Mouse (Mus musculus): Measurements from ENCODE around the gene Mast4.

Gene Mast4

DNA sequence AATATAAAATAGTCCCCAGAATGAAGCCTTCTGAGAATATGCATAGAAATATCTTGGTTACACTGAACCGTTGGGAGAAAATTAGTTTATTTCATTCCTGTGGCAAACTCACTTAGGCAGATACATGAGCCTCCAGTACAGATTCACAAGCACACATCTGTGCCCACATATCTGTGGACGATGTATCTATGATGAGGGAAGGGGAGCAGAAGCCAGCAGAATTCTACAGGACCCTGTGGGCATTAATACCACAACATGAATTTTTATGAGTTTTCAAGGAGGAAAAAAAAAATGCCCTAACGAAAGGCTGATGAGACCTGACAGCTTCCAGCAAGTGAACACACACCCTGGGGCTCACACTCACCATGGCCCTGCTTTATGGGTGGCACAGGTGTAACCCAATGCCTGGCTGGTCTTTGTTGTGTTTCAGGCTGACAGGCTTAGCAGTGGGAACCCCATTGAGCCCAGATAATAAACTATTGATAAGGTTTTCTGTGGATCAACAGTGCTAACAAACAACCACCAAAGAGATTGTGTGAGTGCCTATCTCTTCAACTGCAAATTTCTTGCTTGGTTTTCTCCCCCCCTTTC, 17.4 kb downstream of the Mast4 start:
- DNase-seq (ENCODE audit: low read depth, low spot score): no peak

GRCm38 (mm10) chr13:103315113-103315708, 19.1 kb downstream of the Mast4 start:
- DNase-seq (ENCODE audit: low read depth, low spot score): no peak

DNA sequence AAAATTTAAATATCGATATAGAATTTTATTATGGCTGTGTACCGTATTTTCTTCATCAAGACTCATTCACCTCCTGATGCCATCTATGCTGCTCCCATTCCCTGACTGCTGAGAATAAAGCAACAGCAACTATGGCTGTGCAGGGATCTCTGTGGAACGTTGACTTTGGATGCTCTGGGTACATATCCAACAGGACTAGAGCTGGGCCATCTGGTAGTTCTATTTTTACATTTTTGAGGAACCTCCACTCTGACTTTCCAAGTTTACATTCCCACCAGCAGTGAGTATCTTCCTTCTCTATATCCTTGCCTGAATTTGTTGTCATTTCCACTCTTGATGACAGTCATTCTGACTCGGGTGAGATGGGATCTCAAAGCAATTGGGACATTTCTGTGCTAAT, 26.0 kb downstream of the Mast4 start:
- DNase-seq (ENCODE audit: low read depth, low spot score): peak; percentile 65

GRCm38 (mm10) chr13:103303826-103304225, 30.5 kb downstream of the Mast4 start:
- no peak for DNase-seq (ENCODE audit: low read depth, low spot score)

DNA sequence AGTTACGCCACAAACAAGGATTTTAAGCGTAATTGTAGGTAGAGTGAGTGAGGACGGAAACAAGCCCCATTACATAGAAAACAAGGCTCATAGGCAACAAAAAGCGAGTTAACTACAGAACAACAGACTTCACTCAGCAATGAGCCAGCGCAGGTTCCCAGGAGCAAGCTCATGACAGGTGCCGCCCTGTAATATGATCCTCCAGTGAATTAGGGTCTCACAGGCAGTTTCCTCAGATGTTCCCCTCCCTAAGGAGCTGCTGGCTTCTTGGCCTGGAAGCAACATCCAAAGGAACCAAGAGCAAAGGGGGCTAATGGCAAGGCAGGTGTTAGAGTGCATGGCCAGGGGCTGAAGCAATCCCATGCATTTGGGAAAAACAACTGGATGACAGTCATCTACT, 31.8 kb downstream of the Mast4 start:
- no peak for DNase-seq (ENCODE audit: low read depth, low spot score)

- DNase-seq (ENCODE audit: low read depth, low spot score): no peak
Observed at GRCm38 (mm10) chr13:103302077-103302476, 32.2 kb downstream of the Mast4 start.

DNA sequence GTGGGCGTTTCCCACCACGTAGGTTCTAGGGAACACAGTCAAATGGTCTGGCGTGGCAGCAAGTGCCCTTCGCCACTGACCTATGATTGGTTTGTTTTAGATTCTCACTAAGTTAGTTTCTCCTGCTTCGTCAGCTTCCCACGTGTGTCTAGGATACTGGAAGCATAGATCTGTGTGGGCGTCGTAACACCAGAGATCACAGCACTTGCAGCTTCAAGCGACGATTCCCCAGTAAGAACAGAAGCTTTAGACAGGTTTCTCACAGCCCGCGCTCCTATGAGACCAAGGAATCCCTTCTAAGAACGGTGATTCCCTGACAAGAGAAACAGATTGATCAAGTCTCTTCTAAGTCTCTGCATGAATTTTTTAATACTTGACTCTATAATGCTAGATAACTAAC, 39.9 kb downstream of the Mast4 start:
- DNase-seq (ENCODE audit: low read depth, low spot score): peak; percentile 63

DNA sequence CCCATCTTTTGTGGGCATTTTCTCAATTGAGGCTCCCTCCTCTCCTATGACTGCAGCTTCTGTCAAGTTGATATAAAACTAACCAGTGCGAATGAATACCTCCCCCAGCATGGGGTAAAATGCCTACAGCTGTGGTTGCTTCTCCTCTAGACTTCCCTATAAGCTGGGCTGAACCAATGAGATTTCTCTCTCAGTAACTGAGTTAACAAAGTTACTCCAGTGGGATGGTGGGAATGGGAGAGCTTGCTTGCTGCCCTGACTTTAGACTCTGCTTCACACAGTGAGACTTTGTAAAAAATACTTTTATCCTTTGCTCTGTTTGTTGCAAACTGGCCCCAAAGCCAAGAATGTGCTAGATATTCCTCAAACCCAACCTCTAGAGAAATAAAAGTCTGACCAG, 41.2 kb downstream of the Mast4 start:
- no peak for DNase-seq (ENCODE audit: low read depth, low spot score)

GRCm38 (mm10) chr13:103291098-103291497, 43.2 kb downstream of the Mast4 start:
- no peak for DNase-seq (ENCODE audit: low read depth, low spot score)

DNA sequence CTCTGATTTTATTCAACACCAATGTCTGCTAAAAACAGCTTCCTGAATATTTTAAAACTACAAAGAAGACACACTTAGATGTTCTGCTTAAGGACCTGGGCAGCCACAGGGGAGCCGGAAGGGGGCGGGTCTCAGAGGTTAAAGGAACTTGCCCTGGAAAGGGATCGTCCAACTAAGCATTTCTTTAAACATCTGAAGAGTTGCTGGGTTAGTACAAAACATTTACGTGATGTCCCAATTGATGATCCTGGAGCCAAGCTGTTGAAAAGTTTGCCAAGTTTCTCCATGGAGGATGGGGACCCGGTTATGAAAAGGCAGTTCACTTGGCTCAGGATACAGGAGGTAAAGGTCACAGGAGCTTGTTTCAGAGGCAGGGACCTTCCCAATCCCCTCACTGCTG, 48.5 kb downstream of the Mast4 start:
- DNase-seq (ENCODE audit: low read depth, low spot score): no peak

GRCm38 (mm10) chr13:103285036-103285435, 49.3 kb downstream of the Mast4 start:
- DNase-seq (ENCODE audit: low read depth, low spot score): peak; percentile 63

DNA sequence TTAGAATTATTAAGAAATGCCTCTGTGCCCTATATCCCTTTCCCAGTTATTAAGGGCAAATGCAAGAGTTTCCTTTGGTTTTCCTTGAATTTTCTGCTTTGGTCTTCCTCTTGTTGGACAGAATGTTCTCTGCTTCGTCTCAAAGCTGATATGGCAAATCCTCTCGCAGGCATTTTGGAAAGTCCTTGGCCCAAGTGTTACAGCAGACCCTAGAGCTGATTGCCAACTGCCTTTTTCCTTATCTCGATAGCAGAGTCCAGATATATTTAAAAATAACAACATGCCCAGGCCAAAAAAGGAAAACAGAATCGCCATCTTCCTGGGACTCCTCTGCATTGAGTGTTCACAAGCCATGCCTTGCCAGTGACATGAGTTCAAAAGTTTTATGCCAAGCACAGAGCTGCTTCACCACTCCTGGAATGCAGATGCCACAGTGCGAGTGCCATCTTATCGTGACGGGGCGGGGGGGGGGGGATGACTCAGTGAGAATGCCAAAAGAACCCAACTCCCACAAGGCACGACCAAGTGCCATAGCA, 63.4 kb downstream of the Mast4 start:
- DNase-seq (ENCODE audit: low read depth, low spot score): no peak

GRCm38 (mm10) chr13:103262707-103263106, 71.6 kb downstream of the Mast4 start:
- no peak for DNase-seq (ENCODE audit: low read depth, low spot score)

GRCm38 (mm10) chr13:103262061-103262460, 72.2 kb downstream of the Mast4 start:
- DNase-seq (ENCODE audit: low read depth, low spot score): no peak

DNA sequence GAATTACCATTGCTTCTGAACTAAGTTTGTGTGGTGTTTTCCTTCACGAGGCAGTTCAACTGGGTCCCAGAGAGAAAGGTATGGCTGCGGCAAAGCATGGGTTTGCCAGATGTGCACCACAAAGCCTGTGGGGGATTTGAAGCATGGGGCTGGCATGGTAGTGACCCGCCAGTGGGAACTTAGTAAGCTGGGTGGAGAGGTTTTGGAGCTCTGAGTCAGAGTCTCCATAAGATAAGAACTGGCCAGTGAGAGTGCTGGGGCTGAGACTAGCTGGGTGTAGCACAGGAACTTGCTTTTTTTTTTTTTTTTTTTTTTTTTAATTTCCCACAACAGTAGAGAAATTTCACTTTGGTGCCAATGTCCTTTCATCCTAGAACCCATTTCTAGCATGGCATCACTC, 73.9 kb downstream of the Mast4 start:
- DNase-seq (ENCODE audit: low read depth, low spot score): no peak

DNA sequence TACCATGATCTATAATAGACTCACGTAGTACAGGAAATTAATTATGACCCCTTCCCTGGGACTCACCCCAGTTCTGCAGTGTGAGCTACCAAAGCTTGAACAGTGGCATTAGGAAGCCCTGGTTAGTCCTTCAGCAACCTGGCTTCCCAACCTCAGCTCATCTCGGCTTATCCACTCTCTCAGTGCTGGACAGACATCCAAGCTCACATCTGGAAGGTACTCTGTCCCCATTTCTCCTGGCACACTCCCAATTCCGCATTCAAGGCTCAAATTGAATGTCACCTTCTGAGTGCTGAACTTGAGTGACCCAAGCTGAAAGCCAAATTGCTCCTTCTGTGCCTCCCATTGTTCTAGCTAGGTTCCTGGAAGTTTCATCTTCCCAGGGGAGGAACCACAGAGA, 76.2 kb downstream of the Mast4 start:
- no peak for DNase-seq (ENCODE audit: low read depth, low spot score)

- no peak for DNase-seq (ENCODE audit: low read depth, low spot score)
Observed at GRCm38 (mm10) chr13:103254861-103255260, 79.4 kb downstream of the Mast4 start.

GRCm38 (mm10) chr13:103253077-103253476, 81.2 kb downstream of the Mast4 start:
- DNase-seq (ENCODE audit: low read depth, low spot score): no peak

- DNase-seq (ENCODE audit: low read depth, low spot score): no peak
Observed at GRCm38 (mm10) chr13:103248102-103249054, 85.9 kb downstream of the Mast4 start.

DNA sequence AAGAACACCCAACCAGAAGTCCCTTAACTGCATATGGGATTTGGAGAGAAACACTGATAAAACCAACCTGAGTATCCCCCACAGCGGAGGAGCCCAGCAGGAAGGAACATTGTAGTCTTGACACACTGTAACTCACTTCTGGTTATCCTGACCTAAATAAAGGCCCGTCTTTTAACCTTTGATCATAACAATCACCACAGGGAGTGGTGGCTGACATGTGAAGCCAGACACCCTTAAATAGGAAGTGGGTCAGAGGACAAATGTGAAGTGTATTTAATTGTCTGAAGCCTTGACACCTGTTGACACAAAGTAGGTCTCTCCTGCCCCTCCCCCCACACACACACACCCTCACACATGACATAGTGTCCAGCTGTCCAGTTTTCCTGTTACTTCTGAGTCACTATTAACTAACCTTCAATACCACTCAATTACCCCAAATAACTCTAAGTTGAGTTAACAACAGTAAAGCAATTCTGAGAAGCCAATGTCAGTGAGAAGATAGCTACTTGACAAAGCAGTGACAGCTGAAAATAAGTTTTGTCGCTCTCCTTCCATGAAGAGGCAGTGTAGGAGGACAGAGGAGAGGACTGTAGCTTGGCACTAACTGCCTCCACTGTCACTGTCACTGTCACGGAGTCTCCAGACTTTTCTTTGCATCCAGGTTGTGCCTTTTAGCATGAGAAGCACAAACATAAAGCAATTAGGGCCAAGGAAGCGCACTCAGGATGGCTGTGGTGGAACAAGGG, 87.2 kb downstream of the Mast4 start:
- no peak for DNase-seq (ENCODE audit: low read depth, low spot score)

- DNase-seq (ENCODE audit: low read depth, low spot score): no peak
Observed at GRCm38 (mm10) chr13:103245431-103245830, 88.9 kb downstream of the Mast4 start.

DNA sequence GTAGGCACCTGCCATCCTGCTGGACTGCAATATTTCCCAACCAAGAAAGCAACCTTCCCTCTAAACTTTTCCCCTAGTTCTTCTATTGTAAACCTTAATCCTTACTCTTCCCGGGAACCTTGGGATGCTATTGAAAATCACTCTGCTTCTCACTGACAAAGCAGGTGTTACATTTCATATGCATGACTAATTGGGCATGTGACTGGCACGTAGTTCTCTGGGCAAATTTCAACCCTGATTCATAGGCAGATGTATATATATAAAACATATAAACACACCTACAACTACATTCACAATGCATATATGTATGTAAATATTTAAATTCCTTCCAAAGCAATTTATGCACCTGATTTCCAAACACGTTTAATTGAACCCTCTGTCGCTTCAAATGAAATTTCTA, 90.2 kb downstream of the Mast4 start:
- no peak for DNase-seq (ENCODE audit: low read depth, low spot score)
